Mouse (Mus musculus) CH12.LX (cell line): ENCODE results near the gene Bri3bp.

Source experiments
- BHLHE40 ChIP-seq: IDR thresholded peaks from 2 replicates; pipeline ENCODE4 v1.6.1; 2011; ENCODE audit warnings: mild to moderate bottlenecking, low read depth, low read length, improper control_type of control experiment
- CTCF ChIP-seq, 2 experiments: IDR thresholded peaks in 1 of 2; conservative IDR thresholded peaks in 1 of 2; 2 replicates each; pipeline ENCODE4 v1.5.1; 2011 to 2012; ENCODE audit warnings: low read depth in 2 of 2, low read length in 2 of 2, improper control_type of control experiment in 1 of 2, inconsistent platforms in 1 of 2, mild to moderate bottlenecking in 1 of 2, moderate library complexity in 1 of 2
- E2F4 ChIP-seq: IDR thresholded peaks from 2 replicates; pipeline ENCODE4 v1.6.1; 2011; ENCODE audit warnings: low read depth, low read length, improper control_type of control experiment; ENCODE audit not compliant: insufficient replicate concordance
- EP300 ChIP-seq: IDR thresholded peaks from 2 replicates; pipeline ENCODE4 v1.6.1; 2011; ENCODE audit warnings: low read length, improper control_type of control experiment
- ETS1 ChIP-seq: conservative IDR thresholded peaks from 2 replicates; pipeline ENCODE4 v1.6.1; 2012; ENCODE audit warnings: low read depth, mild to moderate bottlenecking, inconsistent platforms, low read length, improper control_type of control experiment, moderate library complexity
- MAFK ChIP-seq: IDR thresholded peaks from 2 replicates; pipeline ENCODE4 v1.6.1; 2011; ENCODE audit warnings: low read length, improper control_type of control experiment; ENCODE audit not compliant: insufficient replicate concordance
- MYC ChIP-seq: IDR thresholded peaks from 2 replicates; pipeline ENCODE4 v1.6.1; 2011; ENCODE audit warnings: low read depth, mild to moderate bottlenecking, improper control_type of control experiment, low read length
- POLR2A ChIP-seq: IDR thresholded peaks from 2 replicates; pipeline ENCODE4 v1.6.1; 2011; ENCODE audit warnings: low read depth, mild to moderate bottlenecking, improper control_type of control experiment, low read length
- TBP ChIP-seq: conservative IDR thresholded peaks from 2 replicates; pipeline ENCODE4 v1.6.1; 2011; ENCODE audit warnings: low read depth, low read length, improper control_type of control experiment

- TF ChIP-seq CTCF (conservative IDR thresholded peaks at IDR 0.05 in 1 of 2, IDR thresholded peaks at IDR 0.05 in 1 of 2; ENCODE audit: low read depth in 2 of 2, low read length in 2 of 2) (peak in 1 of 2 experiments; percentile 35; a peak in 1 of 4 replicates), MYC (no peak), MAFK (no peak), E2F4 (no peak), POLR2A (no peak), BHLHE40 (no peak), TBP (no peak), ETS1 (no peak), EP300 (no peak)
These were observed 34.9 kb downstream of the Bri3bp start for GRCm38 (mm10) chr5:125476286-125476625.
